Mouse (Mus musculus) ovary, adult 18-20 months (tissue): ENCODE results near the gene Olfr853.

Experiments
- DNase-seq: peaks from one replicate; pipeline ENCODE4 v3.0.0; 2022; ENCODE audit warnings: low spot score, mixed read lengths

The Olfr853 gene

GRCm38 (mm10) chr9:19540976-19541375, at the start of gene Olfr853:
TSS of gene Olfr853 (minus strand) at chr9:19541076.
- no peak for DNase-seq

DNA sequence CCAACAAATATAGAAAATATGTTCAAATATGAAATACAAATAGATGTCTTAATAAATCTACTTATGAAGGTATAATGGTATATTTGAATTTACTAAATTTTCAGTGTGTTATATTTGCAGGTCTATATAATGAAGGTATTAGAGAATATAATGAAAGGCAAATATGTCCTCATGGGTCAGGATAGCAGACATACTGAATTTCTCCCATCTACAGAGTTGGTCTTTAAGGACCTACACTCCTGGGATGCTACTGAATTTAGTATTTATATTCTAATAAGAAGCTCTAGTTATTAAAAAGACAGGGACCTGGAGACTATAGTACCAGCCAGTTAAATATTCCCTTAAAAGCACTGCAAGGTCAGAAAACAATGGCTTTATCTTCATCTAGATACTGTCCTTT, 41.4 kb upstream of the Olfr853 start, which contains the start of gene Olfr855:
TSS of gene Olfr855 (plus strand) at position 301 of the 400 bp plus-strand sequence.
- no peak for DNase-seq

- no peak for DNase-seq
These were observed 26.4 kb upstream of the Olfr853 start, which contains the start of gene Olfr854 for GRCm38 (mm10) chr9:19567282-19567681. TSS of gene Olfr854 (minus strand) at chr9:19567382.

DNA sequence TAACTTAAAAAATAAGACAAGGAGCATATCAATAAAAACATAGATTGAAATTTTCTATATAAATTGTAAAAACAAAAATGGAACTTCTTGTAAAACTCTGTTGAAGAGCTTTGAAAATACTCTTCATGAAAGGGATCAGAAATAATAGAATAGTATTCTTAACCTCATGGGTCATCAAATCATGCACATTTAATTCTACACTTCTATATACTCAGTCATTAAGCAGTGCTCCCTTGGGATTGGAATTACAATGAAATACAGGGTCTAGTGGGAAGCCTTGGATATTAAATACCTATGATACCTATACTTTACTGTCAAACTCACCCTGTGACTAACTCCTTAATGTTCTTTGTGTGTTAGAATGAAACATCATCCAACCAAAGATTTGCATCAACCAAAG, 47.9 kb downstream of the Olfr853 start, which contains the start of gene Olfr851:
TSS of gene Olfr851 (plus strand) at position 301 of the 400 bp plus-strand sequence.
- no peak for DNase-seq
